Mouse (Mus musculus): ENCODE results near the gene Mt4.
A peak's percentile ranks its signal among the peaks of the same experiment; 100 is the strongest.

The Mt4 gene

GRCm38 (mm10) chr8:94178857-94179712 lies 42.1 kb downstream of the Mt4 start, which contains the start of gene Mt1:
Gene Mt1, plus strand, starts transcription at chr8:94179082.
- DNase-seq (ENCODE audit: low spot score), result peak; percentile 65

GRCm38 (mm10) chr8:94179713-94180560 lies 42.9 kb downstream of the Mt4 start:
- no peak for DNase-seq (ENCODE audit: low spot score)

- no peak for DNase-seq (ENCODE audit: low spot score)
Measured at GRCm38 (mm10) chr8:94180561-94180908, 43.5 kb downstream of the Mt4 start.

GRCm38 (mm10) chr8:94182055-94182929 lies 45.3 kb downstream of the Mt4 start:
- no peak for DNase-seq (ENCODE audit: low spot score)

- no peak for DNase-seq (ENCODE audit: low spot score)
Measured at GRCm38 (mm10) chr8:94183117-94183516, 46.1 kb downstream of the Mt4 start.

GRCm38 (mm10) chr8:94184357-94184843 lies 47.4 kb downstream of the Mt4 start:
- DNase-seq (ENCODE audit: low spot score), result no peak

GRCm38 (mm10) chr8:94185791-94186190 lies 48.8 kb downstream of the Mt4 start:
- no peak for DNase-seq (ENCODE audit: low spot score)

GRCm38 (mm10) chr8:94186542-94186941 lies 49.5 kb downstream of the Mt4 start:
- peak; percentile 56 for DNase-seq (ENCODE audit: low spot score)

- DNase-seq (ENCODE audit: low spot score), result no peak
Measured at GRCm38 (mm10) chr8:94187290-94188002, 50.4 kb downstream of the Mt4 start.

All from urinary bladder, postnatal 10 days (tissue).